Mouse (Mus musculus): ENCODE results near the gene Dact3.
A peak's percentile ranks its signal among the peaks of the same experiment; 100 is the strongest.

GRCm38 (mm10) chr7:16843441-16844171, 31.5 kb upstream of the Dact3 start:
- TF ChIP-seq CTCF (IDR thresholded peaks at IDR 0.05; ENCODE audit: extremely low read depth, insufficient read depth, insufficient read length, insufficient replicate concordance) (no peak), POLR2A (IDR thresholded peaks at IDR 0.05; ENCODE audit: low read depth, low read length) (peak; percentile 75)

Measured in spleen, adult 2 months (tissue).